Mouse (Mus musculus) embryonic fibroblast, embryonic 13.5 days (primary cell): ENCODE results near the gene Gm2696. TPM values are rescaled to one million over a fixed set of nuclear protein-coding genes. Genes with fewer than 3 reads are reported as not detected.

Experiments
- H3K27ac ChIP-seq: 2 replicates; pipeline ENCODE4 v1.5.1; 2012; ENCODE audit warnings: low read length, control low read depth, inconsistent platforms; ENCODE audit not compliant: insufficient read depth
- H3K4me1 ChIP-seq: 2 replicates; pipeline ENCODE4 v1.6.1; 2011; ENCODE audit warnings: low read length; ENCODE audit not compliant: control insufficient read depth, insufficient read depth
- H3K4me3 ChIP-seq: 2 replicates; pipeline ENCODE4 v1.5.1; 2011; ENCODE audit warnings: mild to moderate bottlenecking, control low read depth, low read length; ENCODE audit not compliant: insufficient read depth
- CTCF ChIP-seq: IDR thresholded peaks from 2 replicates; pipeline ENCODE4 v1.5.1; 2011; ENCODE audit warnings: mild to moderate bottlenecking, control low read depth, low read length, moderate library complexity, borderline replicate concordance; ENCODE audit not compliant: insufficient read depth
- POLR2A ChIP-seq: IDR thresholded peaks from 2 replicates; pipeline ENCODE4 v1.6.1; 2011; ENCODE audit warnings: low read depth, mild to moderate bottlenecking, control low read depth, low read length, moderate library complexity
- polyA plus RNA-seq: library from polyadenylated mRNA; stranded (reverse); fragments of >200 nt; gene quantifications from 2 replicates; pipeline ENCODE4 v1.2.4, GENCODE M21; 2011; ENCODE audit warnings: low read depth; ENCODE audit not compliant: missing spikeins, insufficient read length

The Gm2696 gene
- polyA plus RNA-seq, 1 experiment, result not detected

GRCm38 (mm10) chr10:77847538-77847937 is 33.1 kb downstream of the Gm2696 start:
- TF ChIP-seq CTCF (no peak), POLR2A (no peak)
- Histone ChIP-seq H3K4me1 (no peaks in the 10 kb centered on the region), H3K4me3 (no peak overlapping the region), H3K27ac (no peak overlapping the region)

GRCm38 (mm10) chr10:77852559-77852958 is 38.1 kb downstream of the Gm2696 start, which contains the start of gene Gm10318:
Gene Gm10318 (plus strand): TSS chr10:77852859.
- no peak within 1 kb of the TSS for H3K27ac ChIP-seq
- H3K4me1 ChIP-seq, result no peaks in the 10 kb centered on the region
- no peak for TF ChIP-seq CTCF
- no peak for TF ChIP-seq POLR2A
- no peak within 1 kb of the TSS for H3K4me3 ChIP-seq

GRCm38 (mm10) chr10:77861675-77862074 is 47.2 kb downstream of the Gm2696 start, which contains the start of gene Gm3285:
Gene Gm3285 (plus strand): TSS chr10:77861975.
- no peak within 1 kb of the TSS for H3K4me3 ChIP-seq
- no peaks in the 10 kb centered on the region for H3K4me1 ChIP-seq
- no peak within 1 kb of the TSS for H3K27ac ChIP-seq
- TF ChIP-seq CTCF (no peak), POLR2A (no peak)

- H3K27ac ChIP-seq, result no peak overlapping the region
- no peaks in the 10 kb centered on the region for H3K4me1 ChIP-seq
- TF ChIP-seq CTCF (no peak), POLR2A (no peak)
- H3K4me3 ChIP-seq, result no peak overlapping the region
Measured at GRCm38 (mm10) chr10:77864067-77864761, 49.7 kb downstream of the Gm2696 start.

GRCm38 (mm10) chr10:77864762-77865143 is 50.3 kb downstream of the Gm2696 start:
- Histone ChIP-seq H3K27ac (no peak overlapping the region), H3K4me3 (no peak overlapping the region), H3K4me1 (no peaks in the 10 kb centered on the region)
- TF ChIP-seq CTCF, result no peak

- TF ChIP-seq POLR2A (no peak), CTCF (no peak)
- H3K4me1 ChIP-seq, result no peaks in the 10 kb centered on the region
- H3K4me3 ChIP-seq, result no peak overlapping the region
- H3K27ac ChIP-seq, result no peak overlapping the region
Measured at GRCm38 (mm10) chr10:77867546-77867945, 53.1 kb downstream of the Gm2696 start.

- Histone ChIP-seq H3K4me3 (no peak overlapping the region), H3K27ac (no peak overlapping the region), H3K4me1 (no peaks in the 10 kb centered on the region)
- TF ChIP-seq CTCF (no peak), POLR2A (no peak)
Measured at GRCm38 (mm10) chr10:77869651-77870050, 55.2 kb downstream of the Gm2696 start.

- Histone ChIP-seq H3K27ac (no peak overlapping the region), H3K4me3 (no peak overlapping the region), H3K4me1 (no peaks in the 10 kb centered on the region)
- TF ChIP-seq POLR2A (no peak), CTCF (peak; percentile 33; the same call in 1 of the 2 replicates)
Measured at GRCm38 (mm10) chr10:77878985-77879384, 64.5 kb downstream of the Gm2696 start.

- Histone ChIP-seq H3K27ac (no peak overlapping the region), H3K4me1 (no peaks in the 10 kb centered on the region), H3K4me3 (no peak overlapping the region)
- TF ChIP-seq CTCF (no peak), POLR2A (no peak)
Measured at GRCm38 (mm10) chr10:77880305-77880704, 65.8 kb downstream of the Gm2696 start.

GRCm38 (mm10) chr10:77882553-77882952 is 68.1 kb downstream of the Gm2696 start:
- H3K4me3 ChIP-seq, result no peak overlapping the region
- H3K4me1 ChIP-seq, result no peaks in the 10 kb centered on the region
- TF ChIP-seq CTCF (no peak), POLR2A (no peak)
- H3K27ac ChIP-seq, result no peak overlapping the region

Other genes starting within 250 kb of the Gm2696 start
- 138 and 151 TPM in 2 replicates for gene Pttg1ip, start 233.0 kb upstream of the Gm2696 start, polyA plus RNA-seq
- gene Sumo3, start 208.6 kb upstream of the Gm2696 start, polyA plus RNA-seq, result 130 and 167 TPM in 2 replicates
- 31.7 and 53.4 TPM in 2 replicates for gene Gm49325, start 208.5 kb upstream of the Gm2696 start, polyA plus RNA-seq
- gene Ube2g2, start 192.4 kb upstream of the Gm2696 start, polyA plus RNA-seq, result 62.1 and 63.8 TPM in 2 replicates
- gene Tspear, start 128.1 kb upstream of the Gm2696 start, polyA plus RNA-seq, result not detected in 2 replicates
- not detected in 2 replicates for gene Gm19402, start 123.9 kb upstream of the Gm2696 start, polyA plus RNA-seq
- gene Gm9508, start 117.4 kb upstream of the Gm2696 start, polyA plus RNA-seq, result not detected in 2 replicates
- gene Gm10272, start 108.1 kb upstream of the Gm2696 start, polyA plus RNA-seq, result not detected in 2 replicates
- not detected in 2 replicates for gene Gm10024, start 103.2 kb upstream of the Gm2696 start, polyA plus RNA-seq
- gene Gm10142, start 98.9 kb upstream of the Gm2696 start, polyA plus RNA-seq, result not detected in 2 replicates
- not detected in 2 replicates for gene Krtap12-1, start 94.1 kb upstream of the Gm2696 start, polyA plus RNA-seq
- gene Gm10100, start 88.2 kb upstream of the Gm2696 start, polyA plus RNA-seq, result not detected in 2 replicates
- not detected in 2 replicates for gene Gm18596, start 72.0 kb upstream of the Gm2696 start, polyA plus RNA-seq
- not detected in 2 replicates for gene Gm9736, start 63.3 kb upstream of the Gm2696 start, polyA plus RNA-seq
- gene Gm3233, start 55.0 kb upstream of the Gm2696 start, polyA plus RNA-seq, result not detected in 2 replicates
- not detected in 2 replicates for gene Gm3238, start 43.4 kb upstream of the Gm2696 start, polyA plus RNA-seq
- gene Gm7138, start 37.7 kb upstream of the Gm2696 start, polyA plus RNA-seq, result not detected in 2 replicates
- not detected in 2 replicates for gene Gm3250, start 32.1 kb upstream of the Gm2696 start, polyA plus RNA-seq
- gene Gm7137, start 26.5 kb upstream of the Gm2696 start, polyA plus RNA-seq, result not detected in 2 replicates
- not detected in 2 replicates for gene Gm9639, start 19.6 kb upstream of the Gm2696 start, polyA plus RNA-seq
- gene Gm19668, start 15.5 kb upstream of the Gm2696 start, polyA plus RNA-seq, result not detected in 2 replicates
- gene Gm9507, start 2.8 kb upstream of the Gm2696 start, polyA plus RNA-seq, result not detected in 2 replicates
- not detected in 2 replicates for gene Krtap10-4, start 12.4 kb downstream of the Gm2696 start, polyA plus RNA-seq
- not detected in 2 replicates for gene Krtap10-10, start 21.3 kb downstream of the Gm2696 start, polyA plus RNA-seq
- not detected in 2 replicates for gene Gm36176, start 32.1 kb downstream of the Gm2696 start, polyA plus RNA-seq
- gene Gm10318, start 38.2 kb downstream of the Gm2696 start, polyA plus RNA-seq, result not detected in 2 replicates
- not detected in 2 replicates for gene Gm3285, start 47.3 kb downstream of the Gm2696 start, polyA plus RNA-seq
- 1.8 and 1.9 TPM in 2 replicates for gene Lrrc3, start 87.9 kb downstream of the Gm2696 start, polyA plus RNA-seq
- not detected in 2 replicates for gene Trpm2, start 155.9 kb downstream of the Gm2696 start, polyA plus RNA-seq
- gene 1810043G02Rik, start 163.8 kb downstream of the Gm2696 start, polyA plus RNA-seq, result 10.5 and 11.9 TPM in 2 replicates
- 46.8 and 59.8 TPM in 2 replicates for gene Pfkl, start 195.4 kb downstream of the Gm2696 start, polyA plus RNA-seq
- 0.45 and 1.6 TPM in 2 replicates for gene Dnmt3l, start 227.3 kb downstream of the Gm2696 start, polyA plus RNA-seq
- gene Aire, start 228.9 kb downstream of the Gm2696 start, polyA plus RNA-seq, result not detected in 2 replicates